Mouse (Mus musculus) C2C12 (cell line): ENCODE measurements around the gene H2-Q4.
"Not testable (repeated sequence)": the region's sequence is repeated elsewhere in the genome, so short reads cannot be mapped to it uniquely, and the experiment has no call there.

Experiments
- CEBPB ChIP-seq: IDR thresholded peaks from one replicate; pipeline ENCODE4 v1.6.1; 2011; ENCODE audit warnings: low read depth, mild to moderate bottlenecking, control low read depth, moderate library complexity
- CTCF ChIP-seq: IDR thresholded peaks from one replicate; pipeline ENCODE4 v1.5.1; 2011; ENCODE audit not compliant: control insufficient read depth, insufficient read depth, insufficient read length
- MAX ChIP-seq: IDR thresholded peaks from one replicate; pipeline ENCODE4 v1.6.1; 2011; ENCODE audit warnings: mild to moderate bottlenecking, control low read depth
- MYOD1 ChIP-seq: IDR thresholded peaks from one replicate; pipeline ENCODE4 v1.6.1; 2011; ENCODE audit warnings: low read depth; ENCODE audit not compliant: control insufficient read depth, insufficient read length
- USF1 ChIP-seq: IDR thresholded peaks from one replicate; pipeline ENCODE4 v1.6.1; 2011; ENCODE audit warnings: low read depth, mild to moderate bottlenecking, control low read depth, moderate library complexity

DNA sequence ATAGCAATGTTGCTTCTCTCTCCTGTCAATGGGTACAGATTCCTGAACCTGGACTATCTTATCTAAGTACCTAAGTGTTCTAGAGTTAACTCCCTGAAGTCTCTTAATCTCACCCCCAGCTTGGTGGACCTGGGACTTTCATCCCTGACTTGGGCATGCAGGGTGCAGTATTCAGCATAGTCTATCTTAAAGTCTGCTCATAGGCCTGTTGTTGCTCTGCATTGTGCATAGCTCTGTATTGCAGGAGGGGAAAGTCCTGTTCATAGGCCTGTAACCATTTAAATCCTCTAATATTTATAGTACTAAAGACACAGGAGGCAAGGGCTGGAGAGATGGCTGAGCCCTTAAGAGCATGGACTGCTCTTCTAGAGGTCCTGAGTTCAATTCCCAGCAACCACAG, 31.8 kb upstream of the H2-Q4 start:
- not testable (repeated sequence) for TF ChIP-seq CTCF, MYOD1, CEBPB, USF1, MAX
